Mouse (Mus musculus) thymus, postnatal 14 days (tissue): ENCODE data around the gene Gm45015.
"Not testable (repeated sequence)": the region's sequence is repeated elsewhere in the genome, so short reads cannot be mapped to it uniquely, and the experiment has no call there.

Experiments
- DNase-seq: peaks from one replicate; pipeline ENCODE4 v3.0.0; 2021

Gm45015 gene

DNA sequence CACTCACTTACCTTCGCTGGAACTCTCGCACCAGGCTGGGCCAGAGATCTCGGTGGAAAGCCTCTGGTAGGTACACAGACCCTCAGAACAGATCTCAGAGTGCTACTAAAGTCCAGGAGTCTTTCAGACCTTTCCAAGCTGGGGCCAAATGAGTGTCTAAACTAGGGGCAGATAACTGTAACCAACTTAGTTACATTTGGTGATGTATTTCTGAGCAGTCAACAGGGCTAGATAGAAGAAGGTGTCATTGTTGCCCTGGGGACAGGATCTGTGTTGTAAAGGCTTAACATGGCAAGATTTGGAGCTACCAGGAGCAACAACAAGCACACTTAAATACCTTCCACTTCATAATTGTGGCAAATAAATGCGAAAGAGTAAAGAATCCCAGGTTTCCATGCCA, at the start of gene Gm45015:
Gm45015 (minus strand) TSS at position 101 of the 400 bp plus-strand sequence.
- no peak for DNase-seq

DNA sequence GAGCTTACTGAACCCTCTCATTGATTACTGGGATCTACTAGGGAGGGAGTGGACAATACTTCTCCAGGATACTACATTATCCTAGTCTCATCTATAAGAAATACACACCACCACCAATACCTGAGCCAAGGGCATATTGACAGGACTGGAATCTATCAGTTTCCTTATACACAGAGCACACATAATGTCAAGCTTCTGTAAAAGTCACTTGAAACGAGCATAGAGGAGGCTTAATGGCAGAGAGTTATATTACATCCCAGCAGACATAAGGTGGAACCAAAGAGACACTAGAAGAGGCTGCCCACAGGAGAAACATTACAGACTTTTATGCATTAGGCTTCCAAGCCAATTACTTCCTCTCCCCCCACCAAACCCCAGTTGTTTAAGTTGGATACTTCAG, 48.3 kb upstream of the Gm45015 start:
- DNase-seq, result no peak

- DNase-seq, result no peak
Observed at GRCm38 (mm10) chrX:73384419-73384818, 47.8 kb upstream of the Gm45015 start.

GRCm38 (mm10) chrX:73363291-73363690, 26.7 kb upstream of the Gm45015 start:
- no peak for DNase-seq

GRCm38 (mm10) chrX:73356719-73357118, 20.1 kb upstream of the Gm45015 start:
- no peak for DNase-seq

DNA sequence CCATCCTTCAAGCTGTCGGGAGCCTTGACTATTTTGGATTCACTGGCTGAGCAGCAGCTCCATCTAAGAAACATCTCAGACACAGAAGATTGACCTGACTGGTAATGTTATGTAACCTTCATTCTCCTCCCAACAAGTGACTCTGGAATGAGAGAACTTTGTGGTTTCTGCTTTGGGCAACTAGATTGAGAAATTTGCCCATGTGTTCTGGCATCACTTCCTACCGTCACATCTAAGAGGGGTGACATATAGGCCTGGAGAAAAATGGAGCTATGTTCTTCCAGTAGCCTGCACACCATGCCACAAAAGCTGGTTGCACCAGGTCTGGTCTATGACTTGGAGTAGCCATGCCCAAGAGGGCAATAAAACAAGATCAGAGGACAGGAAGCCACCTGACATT, 19.5 kb upstream of the Gm45015 start:
- no peak for DNase-seq

DNA sequence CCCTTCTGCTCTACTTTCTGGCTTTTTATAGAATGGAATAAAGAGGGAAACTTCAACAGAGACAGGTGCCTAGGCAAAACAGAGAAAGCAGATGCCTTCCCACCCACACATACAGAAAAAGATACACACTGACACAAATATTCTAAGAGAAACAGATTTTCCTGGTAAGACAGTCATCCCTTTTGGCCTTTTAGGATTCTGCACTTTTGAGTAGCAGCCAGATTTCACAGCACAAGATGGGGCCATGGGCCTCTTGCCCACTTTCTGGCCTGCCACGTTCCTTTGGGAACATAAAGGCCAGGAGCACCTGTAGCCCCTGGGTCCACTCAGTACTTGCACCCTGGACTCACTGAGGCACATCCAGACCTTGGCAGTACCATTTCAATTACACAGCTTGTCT, 7.7 kb upstream of the Gm45015 start:
- DNase-seq, result no peak

DNA sequence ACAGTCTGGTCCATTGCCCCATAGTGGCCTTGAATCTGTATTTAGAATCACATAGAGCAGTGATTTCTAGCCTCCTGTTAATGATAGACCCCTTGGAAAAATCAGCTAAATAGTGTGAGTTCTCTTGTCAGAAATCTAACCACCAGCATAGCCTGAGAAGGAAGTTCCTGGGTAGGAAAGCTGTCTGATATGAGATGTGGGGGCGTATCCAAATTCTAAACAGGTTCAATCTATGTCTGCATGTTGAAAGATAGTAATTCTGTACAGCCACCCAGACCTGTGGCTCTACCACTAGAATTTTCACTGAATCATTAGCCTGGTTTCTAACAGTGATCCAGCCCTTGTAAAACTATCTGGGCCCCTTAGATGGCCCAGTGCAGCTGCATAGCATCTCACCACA, 7.2 kb upstream of the Gm45015 start:
- no peak for DNase-seq

DNA sequence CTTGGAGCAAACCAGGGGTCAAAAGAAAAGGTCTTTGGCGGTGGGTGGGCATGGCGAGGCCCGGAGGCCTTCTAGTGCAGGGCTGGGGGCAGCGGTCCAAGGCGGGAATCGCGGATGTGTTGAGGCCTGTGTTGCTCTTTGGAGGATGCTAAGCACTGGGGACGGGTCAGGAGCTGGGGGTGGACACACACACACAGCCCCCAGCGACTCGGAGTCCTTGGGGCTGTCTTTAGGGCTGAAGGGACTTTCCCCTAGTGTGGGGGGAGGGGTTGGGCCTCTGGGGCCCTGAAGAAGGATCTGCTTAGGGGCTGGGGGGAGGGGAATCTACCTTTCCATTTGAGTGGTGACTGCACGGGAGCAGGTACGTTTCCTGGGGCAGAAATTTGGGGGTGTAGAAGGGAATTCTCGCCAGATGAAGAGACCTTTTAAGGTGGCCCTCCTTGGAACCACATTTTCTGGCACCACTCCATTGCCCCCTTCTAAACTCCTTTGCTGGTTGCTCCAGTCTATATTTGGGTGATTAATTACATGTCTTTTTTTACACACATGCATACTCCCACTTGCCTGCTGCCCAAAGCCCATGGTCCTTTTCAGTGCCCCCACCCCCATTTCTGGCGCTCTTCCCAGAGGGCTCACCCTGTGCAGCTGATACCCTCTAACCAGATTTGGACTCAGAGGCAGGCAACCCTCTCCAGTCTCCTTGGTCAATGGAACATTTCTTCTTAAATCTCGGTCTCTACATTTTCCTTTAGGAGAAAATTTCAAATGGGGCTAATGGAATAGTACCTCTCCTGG, 6.5 kb upstream of the Gm45015 start:
- DNase-seq, result peak; percentile 27

DNA sequence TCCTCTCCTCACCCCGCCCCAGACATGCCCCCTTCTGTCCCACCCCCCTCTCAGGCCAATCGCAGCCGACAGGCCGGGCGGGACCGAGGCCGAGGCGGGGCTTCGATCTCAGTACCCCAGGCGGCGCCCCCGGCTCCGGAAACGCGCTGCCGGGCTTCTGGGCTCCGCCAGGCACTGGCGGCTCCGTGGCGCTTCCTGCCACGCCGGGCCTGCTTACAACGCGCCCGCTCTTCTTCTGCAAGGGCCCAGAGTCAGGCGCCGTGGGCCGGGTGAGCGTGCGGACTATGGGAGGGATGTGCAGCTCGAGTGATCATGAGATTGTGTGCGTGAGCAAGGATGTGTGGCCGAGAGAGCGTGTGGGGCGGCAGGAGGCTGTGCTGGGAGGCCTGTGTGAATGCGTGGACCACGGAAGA, 5.8 kb upstream of the Gm45015 start, which contains the start of gene Zfp275:
Zfp275 (plus strand) TSS at position 139 of the 413 bp plus-strand sequence.
- peak; percentile 89 for DNase-seq

DNA sequence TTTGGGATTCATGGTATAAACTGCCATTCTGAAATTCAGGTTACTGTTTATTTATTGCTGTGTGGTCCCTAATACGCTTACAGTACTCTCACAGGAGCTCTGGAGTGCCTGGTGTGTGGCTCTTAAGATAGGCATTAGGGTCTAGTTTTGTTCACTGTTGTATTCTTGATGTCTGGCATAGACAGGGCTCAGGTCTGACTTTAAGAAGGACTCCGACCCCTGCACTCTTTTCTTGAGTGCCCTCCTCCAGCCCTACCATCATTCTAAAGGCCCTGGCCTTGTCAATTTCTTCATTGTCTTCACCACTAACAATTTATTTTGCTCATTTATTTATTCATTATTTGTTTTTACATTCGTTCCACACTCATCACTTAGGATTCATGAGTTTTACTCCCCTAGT, 5.4 kb upstream of the Gm45015 start:
- no peak for DNase-seq

GRCm38 (mm10) chrX:73341473-73341872, 4.8 kb upstream of the Gm45015 start:
- DNase-seq, result no peak

DNA sequence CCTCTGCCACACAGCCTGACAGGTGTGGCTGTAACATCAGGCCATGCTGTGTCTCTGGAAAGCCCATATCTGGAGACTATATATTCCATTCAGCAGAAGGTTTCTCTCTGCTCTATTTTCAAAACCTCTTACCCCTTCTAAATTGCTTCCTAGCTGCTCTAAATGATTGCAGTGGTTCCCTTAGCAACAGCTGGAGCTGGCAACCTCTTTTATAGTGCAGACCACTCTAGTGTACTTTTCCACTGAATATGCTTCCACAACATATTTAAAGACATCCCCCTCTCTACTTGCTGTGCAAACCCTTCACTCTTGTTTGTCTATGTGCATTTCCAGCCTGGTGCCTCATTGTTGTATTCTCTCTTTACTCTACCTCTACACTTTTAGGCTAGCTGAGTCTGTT, 3.1 kb downstream of the Gm45015 start:
- DNase-seq, result no peak

DNA sequence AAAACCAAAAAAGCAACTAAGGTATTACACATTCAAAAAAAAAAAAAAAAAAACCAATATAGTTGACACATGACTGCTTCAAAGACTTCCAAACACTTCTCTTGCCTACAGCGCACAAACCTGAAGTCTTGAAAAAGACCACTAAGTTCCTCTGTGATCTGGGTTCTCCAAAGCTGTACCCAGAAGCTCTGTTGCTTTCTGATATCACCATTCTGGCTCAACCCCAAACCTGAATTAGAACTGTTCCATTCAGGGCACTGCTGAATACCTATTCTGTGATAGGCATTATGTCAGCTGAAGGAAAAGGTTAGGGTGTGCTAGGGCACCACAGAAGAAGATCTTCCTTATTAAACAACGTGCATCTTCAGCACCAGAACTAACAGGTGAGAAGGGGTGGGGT, 9.4 kb downstream of the Gm45015 start:
- no peak for DNase-seq

GRCm38 (mm10) chrX:73321029-73321428, 15.6 kb downstream of the Gm45015 start:
- DNase-seq, result no peak

DNA sequence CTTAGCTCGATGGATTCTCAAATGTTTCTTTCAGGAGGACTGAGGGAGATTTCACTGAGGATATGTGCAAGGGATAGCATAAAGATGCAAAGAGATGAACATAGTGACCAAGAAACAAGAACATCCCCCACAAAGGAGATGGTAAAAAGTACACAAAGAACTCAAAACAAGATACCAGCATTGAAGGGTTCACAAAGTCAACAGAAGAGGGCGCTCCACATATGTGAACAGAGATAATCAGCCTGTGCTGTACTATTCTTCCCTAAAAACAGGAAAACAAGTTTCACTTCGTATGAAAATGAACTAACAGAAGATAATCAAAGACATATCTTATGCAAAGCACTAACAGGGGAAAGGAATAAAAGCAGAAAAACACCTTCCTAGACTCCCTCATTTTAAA, 24.1 kb downstream of the Gm45015 start:
- DNase-seq, result peak; percentile 45

- not testable (repeated sequence) for DNase-seq
Observed at GRCm38 (mm10) chrX:73295745-73296144, 40.9 kb downstream of the Gm45015 start.

GRCm38 (mm10) chrX:73292876-73293275, 43.8 kb downstream of the Gm45015 start, which contains the start of the genes Xlr5a and Xlr5c:
Gene Xlr5a, minus strand, starts transcription at chrX:73292976.
Gene Xlr5c, minus strand, starts transcription at chrX:73292976.
- not testable (repeated sequence) for DNase-seq
